Mouse (Mus musculus) cerebellum, adult 11-12 months (tissue): ENCODE results near the gene Aars.
A peak's percentile ranks its signal among the peaks of the same experiment; 100 is the strongest.
"Not testable (repeated sequence)": the region's sequence is repeated elsewhere in the genome, so short reads cannot be mapped to it uniquely, and the experiment has no call there.

Experiments
- DNase-seq: peaks from one replicate; pipeline ENCODE4 v3.0.0; 2022

Aars gene

GRCm38 (mm10) chr8:111032916-111033315 lies at the start of gene Aars:
Gene Aars (plus strand): TSS chr8:111033144.
- DNase-seq: no peak

DNA sequence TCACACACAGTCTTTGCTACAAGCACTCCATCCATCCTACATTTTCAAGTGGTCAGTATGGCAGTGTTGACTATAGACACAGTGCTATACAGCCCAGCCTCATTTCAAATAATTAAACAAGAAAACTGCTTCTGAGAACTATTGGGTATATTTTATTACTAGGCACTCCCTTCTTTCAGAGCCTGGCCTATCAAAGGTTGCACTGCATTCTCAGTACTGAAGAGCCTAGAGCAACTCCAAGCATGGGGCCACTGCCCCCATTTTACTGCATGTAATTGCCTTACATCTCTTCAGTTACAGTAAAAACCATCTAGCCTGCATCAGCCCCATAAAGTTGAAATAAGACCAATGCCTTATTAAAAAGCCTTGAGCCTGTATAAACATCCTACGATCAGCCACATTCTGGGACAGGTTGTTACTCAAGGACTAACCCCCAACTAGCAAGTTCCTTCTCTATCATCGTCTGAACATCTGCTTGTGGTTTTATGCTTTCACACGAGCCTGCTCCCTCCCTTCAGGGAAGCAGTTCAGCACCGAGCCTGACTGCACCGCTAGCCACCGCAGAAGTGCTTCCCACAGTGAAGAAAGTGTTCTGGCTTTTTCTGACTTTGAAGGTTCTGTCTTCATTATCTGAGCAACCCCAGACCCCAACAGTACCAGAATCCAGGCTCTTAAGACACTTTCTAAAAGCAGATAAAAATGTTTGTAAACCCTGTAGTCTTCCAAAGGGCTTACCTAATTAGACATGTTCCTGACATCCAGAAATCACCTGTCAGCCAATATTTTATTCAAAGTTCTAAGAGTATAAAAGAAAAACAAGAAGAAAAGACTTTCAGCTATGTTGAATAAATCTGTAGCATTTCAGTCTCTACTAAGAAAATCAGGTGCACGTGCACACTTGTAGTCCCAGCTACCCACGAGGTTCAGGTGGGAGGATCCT lies 44.9 kb upstream of the Aars start:
- DNase-seq: no peak

DNA sequence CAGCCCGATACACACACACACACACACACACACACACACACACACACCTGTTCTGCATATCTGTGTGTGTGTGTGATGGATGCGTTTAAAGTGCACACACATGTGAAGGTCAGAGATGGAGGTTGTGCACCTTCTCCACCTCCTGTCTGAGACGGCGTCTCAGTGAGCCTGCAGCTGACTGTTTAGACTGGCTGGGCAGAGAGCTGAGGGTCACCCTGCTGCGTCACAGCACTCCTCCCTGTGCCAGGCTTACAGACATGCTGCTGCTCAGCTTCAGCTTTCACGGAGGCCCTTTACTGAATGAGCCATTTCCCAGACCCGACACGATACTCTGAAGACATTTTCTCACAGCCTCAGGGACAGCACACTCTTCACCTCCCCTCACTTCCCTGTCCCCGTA lies 42.9 kb upstream of the Aars start:
- no peak for DNase-seq

GRCm38 (mm10) chr8:110996641-110997430 lies 36.1 kb upstream of the Aars start:
- no peak for DNase-seq

DNA sequence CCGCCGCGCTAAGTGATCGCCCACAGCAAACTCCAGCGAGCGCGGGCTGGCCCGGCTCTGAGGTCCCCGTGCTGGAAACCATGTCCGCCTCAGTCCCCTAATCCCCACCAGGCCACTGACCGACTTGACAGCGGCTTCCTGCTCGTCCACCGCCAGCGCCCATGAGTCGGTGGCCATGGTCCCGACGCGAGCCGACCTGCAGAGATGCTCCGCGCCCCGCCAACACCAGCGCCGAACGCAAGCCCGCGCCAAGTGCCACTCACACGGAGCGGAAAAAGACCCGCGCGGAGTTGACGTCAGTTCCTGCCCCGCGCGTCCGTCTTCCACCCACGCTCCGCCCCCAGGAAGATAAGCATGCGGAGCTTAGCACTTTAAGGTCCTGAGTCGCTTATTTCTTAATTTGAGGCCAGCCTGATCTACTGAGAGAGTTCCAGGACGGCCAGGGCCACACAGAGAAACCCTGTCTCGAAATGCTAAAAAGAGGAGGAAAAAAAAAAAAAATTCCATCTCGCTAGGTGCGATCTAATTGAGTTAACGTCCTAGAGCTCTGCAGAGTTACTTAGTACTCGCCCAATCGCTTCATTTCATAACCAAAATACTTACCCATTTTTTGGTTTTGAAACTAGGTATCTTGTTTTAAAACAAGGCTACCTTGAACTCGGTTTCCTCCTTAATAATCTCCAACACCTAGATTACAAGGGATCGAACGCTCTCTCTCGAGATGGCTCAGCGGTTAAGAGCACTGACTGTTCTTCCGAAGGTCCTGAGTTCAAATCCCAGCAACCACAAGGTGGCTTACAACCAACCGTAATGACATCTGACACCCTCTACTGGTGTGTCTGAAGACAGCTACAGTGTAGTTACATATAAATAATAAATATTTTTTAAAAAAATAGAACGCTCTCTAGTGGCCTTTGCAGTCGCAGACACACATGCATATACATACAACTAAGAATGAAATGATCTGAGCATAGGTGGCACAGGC lies 35.1 kb upstream of the Aars start, which contains the start of gene Ddx19a:
Gene Ddx19a (minus strand): TSS at position 254 of the 985 bp plus-strand sequence.
- peak; percentile 86 for DNase-seq

- DNase-seq: not testable (repeated sequence)
Observed at GRCm38 (mm10) chr8:111010230-111010991, 22.5 kb upstream of the Aars start.

- DNase-seq: not testable (repeated sequence)
Observed at GRCm38 (mm10) chr8:111026609-111027008, 6.3 kb upstream of the Aars start.

DNA sequence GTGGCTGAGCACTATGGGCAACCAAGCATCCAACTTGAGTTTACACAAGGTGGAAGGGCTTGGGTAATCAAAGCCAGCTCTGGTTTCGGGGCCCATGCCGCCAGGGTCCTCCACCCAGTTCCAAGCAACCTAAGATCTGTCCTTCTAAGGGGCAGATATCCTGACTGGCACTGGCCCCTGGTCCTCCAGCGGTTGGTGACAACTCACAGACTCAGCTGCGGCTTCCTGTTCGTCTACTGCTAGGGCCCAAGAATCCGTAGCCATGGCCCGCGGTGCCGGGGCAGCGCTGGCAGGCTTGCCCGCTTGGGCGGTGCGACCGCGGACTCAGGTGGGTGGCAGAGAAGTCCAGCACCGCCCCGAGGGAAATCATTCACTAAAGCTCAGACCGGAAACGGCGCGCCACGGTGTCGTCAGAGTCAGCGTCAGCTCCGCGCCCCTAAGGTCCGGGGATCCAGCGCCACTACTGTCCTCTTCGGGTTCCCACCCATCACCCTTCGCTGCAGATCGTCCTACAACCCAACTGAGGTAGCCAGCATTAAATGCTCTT lies 5.5 kb upstream of the Aars start:
- DNase-seq: peak; percentile 87

DNA sequence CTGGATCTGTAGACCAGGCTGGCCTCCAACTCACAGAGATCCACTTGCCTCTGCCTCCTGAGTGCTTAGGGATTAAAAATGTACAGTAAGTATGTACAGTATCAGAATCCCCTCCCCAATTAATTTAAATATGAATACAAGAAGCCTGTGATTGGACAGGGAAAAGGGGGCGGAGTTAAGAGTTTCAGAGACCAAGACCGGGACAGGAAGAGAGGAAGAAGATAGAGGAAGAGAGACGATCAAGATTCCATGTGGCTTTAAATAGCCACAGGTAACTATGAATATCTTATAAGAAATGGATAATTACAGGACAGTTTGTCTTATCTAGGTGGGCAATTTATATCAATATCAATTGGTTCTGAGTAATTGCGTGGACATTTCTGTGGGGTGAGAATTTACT lies 3.4 kb upstream of the Aars start:
- no peak for DNase-seq

DNA sequence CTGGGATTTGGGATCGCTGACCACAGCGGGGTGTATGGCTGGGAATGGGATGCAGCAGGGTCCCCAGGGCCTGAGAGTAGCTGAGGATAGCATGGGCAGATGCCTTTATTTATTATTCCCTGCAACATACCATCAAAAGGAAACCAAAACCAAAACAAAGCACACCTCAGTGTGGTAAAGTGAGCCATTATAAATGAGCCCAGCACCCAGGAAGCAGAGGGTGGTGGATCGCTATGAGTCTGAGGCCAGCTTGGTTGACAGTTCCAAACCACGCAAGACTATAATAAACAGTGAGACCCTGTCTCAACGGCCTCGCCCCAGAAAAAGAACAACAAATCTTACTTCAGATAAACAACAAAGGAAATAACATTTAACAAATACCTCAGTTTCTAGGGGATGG lies 2.9 kb upstream of the Aars start:
- DNase-seq: no peak

DNA sequence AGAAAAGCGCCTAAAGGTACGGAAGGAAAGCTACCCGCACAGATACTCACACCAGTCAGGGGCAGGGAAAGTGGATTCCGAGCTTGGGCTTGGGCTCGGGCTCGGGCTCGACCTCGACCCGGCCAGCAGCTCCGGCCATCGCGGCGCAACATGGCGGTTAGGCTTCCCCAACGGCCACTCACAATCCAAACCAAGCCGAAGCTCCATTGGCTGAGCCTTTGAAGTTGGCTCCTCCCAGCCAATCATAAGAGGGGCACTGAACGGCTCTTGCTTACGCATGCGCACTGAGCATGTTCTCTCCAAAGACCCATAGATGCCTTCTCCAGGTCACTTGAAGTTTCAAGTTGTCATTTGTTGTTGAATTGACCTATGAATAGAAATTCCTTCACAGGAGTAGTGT lies 1.4 kb upstream of the Aars start, which contains the start of gene Ddx19b:
Gene Ddx19b (minus strand): TSS at position 180 of the 400 bp plus-strand sequence.
- DNase-seq: no peak

DNA sequence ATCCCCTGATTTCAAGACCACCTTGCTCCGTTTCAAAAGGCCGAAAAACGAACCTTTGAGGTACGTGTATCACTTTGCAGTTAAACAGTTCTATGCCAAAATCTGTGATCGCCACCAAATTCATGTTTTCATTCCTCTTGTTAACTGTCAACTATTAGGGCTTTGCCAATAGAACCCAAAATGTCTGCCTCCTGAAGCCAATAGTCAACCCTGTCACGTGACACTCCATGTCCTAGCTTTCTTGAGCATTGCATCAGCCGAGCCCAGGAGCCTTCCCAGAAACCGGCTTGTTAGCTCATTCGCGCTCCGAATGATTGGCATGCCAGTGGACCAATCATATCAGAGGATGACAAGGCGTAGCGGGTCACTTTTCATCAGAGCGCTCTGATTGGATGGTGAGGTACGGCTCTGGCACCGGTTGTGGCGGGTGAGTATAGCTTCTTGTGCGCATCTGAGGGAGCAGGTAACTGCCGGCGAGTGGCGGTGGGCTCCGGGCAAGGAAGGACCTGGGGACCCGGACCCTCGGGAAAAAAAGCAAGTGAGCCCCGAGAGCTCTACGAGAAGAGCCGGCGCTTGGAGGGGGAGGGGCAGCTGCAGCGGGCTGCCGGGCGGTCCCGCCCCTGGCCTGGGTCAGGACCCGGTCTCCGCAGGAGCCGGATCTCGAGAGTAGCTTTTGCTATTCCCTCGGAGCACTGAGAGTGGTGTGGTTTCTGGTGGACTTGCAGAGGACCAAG lies 705 bp downstream of the Aars start:
- peak; percentile 99 for DNase-seq

DNA sequence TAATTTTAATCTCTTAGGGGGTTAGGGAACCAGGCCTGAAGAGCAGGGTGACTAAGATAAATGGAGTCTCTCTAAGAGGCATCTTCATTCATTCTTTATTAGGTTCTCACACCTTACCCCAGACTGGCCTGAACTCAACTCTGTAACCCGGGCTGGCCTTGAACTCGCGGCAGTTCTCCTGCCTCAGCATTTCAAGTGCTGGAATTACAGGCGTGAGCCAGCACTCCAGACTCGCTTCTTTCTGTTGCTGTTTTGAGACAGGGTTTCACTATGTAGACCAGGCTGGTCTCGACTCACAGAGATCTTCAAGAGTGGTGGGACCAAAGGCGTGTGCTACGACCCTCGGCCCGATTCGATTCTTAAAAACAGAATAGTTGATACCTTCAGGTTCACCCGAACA lies 1.3 kb downstream of the Aars start:
- peak; percentile 44 for DNase-seq

GRCm38 (mm10) chr8:111036591-111036990 lies 3.6 kb downstream of the Aars start:
- no peak for DNase-seq

DNA sequence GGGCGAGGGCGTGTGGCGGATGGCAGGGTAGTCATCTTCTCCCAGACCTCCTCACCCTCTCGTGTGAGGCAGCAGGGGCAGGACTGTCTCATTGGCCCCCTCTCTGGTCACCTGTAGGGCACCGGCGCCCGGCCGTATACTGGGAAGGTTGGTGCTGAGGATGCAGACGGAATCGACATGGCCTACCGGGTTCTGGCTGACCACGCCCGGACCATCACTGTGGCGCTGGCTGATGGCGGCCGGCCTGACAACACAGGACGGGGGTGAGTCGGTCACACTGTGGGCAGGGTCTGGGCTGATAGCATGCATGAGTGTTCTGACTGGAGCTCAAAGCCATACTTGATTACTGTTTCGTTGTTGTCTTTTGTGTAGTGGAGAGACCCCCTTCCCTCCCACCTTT lies 9.6 kb downstream of the Aars start:
- DNase-seq: no peak

GRCm38 (mm10) chr8:111044003-111044734 lies 11.2 kb downstream of the Aars start:
- DNase-seq: no peak

DNA sequence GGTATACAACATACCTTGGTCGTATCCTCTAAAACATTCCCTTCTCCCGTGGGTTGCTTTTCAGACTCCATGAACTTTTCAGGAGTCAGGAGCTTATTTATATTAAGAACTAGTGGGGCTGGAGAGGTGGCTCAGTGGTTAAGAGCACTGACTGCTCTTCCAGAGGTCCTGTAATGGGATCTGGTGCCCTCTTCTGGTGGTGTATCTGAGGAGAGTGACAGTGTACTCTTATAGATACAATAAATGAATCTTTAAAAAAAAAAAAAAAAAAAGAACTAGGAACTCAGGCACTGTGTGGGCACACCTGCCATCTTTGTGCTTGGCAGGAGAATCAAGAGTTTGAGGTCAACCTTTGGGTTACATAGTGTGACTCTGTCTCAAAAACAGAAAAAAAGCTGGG lies 15.8 kb downstream of the Aars start:
- DNase-seq: no peak

DNA sequence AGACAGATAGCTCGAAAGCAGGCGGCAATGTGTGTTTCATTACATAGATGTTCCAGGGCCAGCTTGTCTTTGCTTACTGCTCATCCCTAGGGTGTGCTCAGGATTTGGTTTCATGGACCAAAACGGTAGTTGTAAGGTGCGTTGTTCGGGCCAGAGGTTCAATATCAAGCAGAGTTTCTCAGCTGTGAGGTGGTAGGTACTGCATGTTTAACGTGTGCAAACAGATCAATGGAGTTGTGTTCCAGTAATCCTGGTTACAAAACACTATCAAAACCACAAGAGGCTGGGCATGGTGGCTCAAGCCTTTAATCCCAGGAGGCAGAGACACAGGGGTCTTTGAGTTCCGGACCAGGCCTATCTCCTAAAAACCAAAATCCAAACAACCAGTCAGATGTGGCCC lies 16.2 kb downstream of the Aars start:
- no peak for DNase-seq

DNA sequence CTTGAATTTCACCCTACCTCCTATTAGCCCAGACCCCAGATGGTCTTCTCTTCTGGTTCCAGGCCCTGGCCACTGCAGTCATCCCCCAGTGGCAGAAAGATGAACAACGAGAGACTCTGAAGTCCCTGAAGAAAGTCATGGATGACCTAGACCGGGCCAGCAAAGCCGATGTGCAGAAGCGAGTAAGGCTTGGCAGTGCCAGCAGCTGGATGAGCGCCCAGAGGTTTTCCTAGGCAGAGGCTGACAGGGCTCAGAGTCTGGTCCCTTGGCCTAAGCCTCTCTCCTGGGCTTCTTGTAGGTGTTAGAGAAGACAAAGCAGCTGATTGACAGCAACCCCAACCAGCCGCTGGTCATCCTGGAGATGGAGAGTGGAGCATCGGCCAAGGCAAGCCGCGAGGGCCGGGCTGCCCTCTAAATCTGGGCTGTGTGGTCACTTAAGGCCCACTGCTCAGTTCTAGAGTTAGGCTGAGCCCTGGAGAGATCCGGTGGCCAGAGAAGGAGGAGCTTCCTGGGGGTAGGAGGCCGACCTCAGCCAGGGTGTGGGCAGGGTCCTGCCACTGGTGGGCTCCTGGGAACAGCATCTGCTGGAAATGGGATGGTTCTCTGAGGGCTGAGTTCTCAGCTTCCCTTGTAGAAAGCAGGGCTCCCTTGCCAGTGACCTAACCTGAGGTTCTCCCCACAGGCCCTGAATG lies 21.0 kb downstream of the Aars start:
- DNase-seq: no peak
